Comparison of ENCODE assay signal across 28 mouse cellular contexts in genomic region chr2:28427226-28427625, GRCm38 (mm10). TPM values are rescaled to one million over a fixed set of nuclear protein-coding genes. Genes with fewer than 3 reads are reported as not detected.
"Had no signal": no experiment of that assay in that cellular context is flagged by ENCODE, and none has a peak within 500 bp of the region (broad histone marks: within the 10 kb centered on the region; RNA-seq: fewer than 3 reads in every experiment).

No protein-coding gene starts in this region.

- DNase-seq: cerebellum, adult 9-10 months; cerebellum, adult 9-11 months; cerebellum, postnatal 10 days; cerebellum, postnatal 14 days; cerebellum, postnatal 25 days; cerebellum, postnatal 36 days; embryo, embryonic 11 days; forebrain, postnatal 0 days; gastrocnemius, adult 2 months; gastrocnemius, postnatal 10 days; gastrocnemius, postnatal 14 days; gastrocnemius, postnatal 25 days; gastrocnemius, postnatal 36 days; heart, adult 11 months; heart, adult 18-20 months; heart, adult 2 months had no signal

- H3K4me1 ChIP-seq: embryonic facial prominence, embryonic 12.5 days; embryonic facial prominence, embryonic 13.5 days; embryonic facial prominence, embryonic 15.5 days; forebrain, embryonic 12.5 days; forebrain, embryonic 13.5 days; forebrain, embryonic 15.5 days had no signal

- H3K9ac ChIP-seq: embryonic facial prominence, embryonic 12.5 days; embryonic facial prominence, embryonic 13.5 days; embryonic facial prominence, embryonic 15.5 days; forebrain, embryonic 12.5 days; forebrain, embryonic 13.5 days; forebrain, embryonic 15.5 days; forebrain, postnatal 0 days had no signal

- H3K27ac ChIP-seq: embryonic facial prominence, embryonic 12.5 days; embryonic facial prominence, embryonic 13.5 days; embryonic facial prominence, embryonic 15.5 days; forebrain, embryonic 10.5 days; forebrain, embryonic 12.5 days; forebrain, embryonic 13.5 days; forebrain, embryonic 15.5 days; gastrocnemius, adult 2 months; heart, adult 2 months; heart, embryonic 10.5 days had no signal

- H3K36me3 ChIP-seq: embryonic facial prominence, embryonic 12.5 days; embryonic facial prominence, embryonic 13.5 days; embryonic facial prominence, embryonic 15.5 days; forebrain, embryonic 10.5 days; forebrain, embryonic 12.5 days; forebrain, embryonic 15.5 days; heart, embryonic 10.5 days had no signal

- H3K4me2 ChIP-seq: embryonic facial prominence, embryonic 12.5 days; embryonic facial prominence, embryonic 13.5 days; embryonic facial prominence, embryonic 15.5 days; forebrain, embryonic 12.5 days; forebrain, embryonic 13.5 days; forebrain, embryonic 15.5 days; heart, embryonic 11.5 days had no signal

- H3K9me3 ChIP-seq: embryonic facial prominence, embryonic 12.5 days; embryonic facial prominence, embryonic 13.5 days; embryonic facial prominence, embryonic 15.5 days; forebrain, embryonic 10.5 days; forebrain, embryonic 12.5 days; forebrain, embryonic 13.5 days; forebrain, embryonic 15.5 days; heart, embryonic 10.5 days had no signal

- ATAC-seq: forebrain, embryonic 13.5 days; forebrain, embryonic 14.5 days; forebrain, embryonic 15.5 days; forebrain, embryonic 16.5 days; forebrain, postnatal 0 days had no signal

- H3K4me3 ChIP-seq: embryonic facial prominence, embryonic 12.5 days; embryonic facial prominence, embryonic 13.5 days; embryonic facial prominence, embryonic 15.5 days; erythroblast, embryonic 14.5 days; forebrain, embryonic 10.5 days; forebrain, embryonic 12.5 days; forebrain, embryonic 13.5 days; forebrain, embryonic 15.5 days; gastrocnemius, adult 2 months; heart, adult 2 months; heart, embryonic 10.5 days had no signal

- H3K27me3 ChIP-seq: embryonic facial prominence, embryonic 12.5 days; embryonic facial prominence, embryonic 13.5 days; embryonic facial prominence, embryonic 15.5 days; forebrain, embryonic 12.5 days; forebrain, embryonic 13.5 days; forebrain, embryonic 15.5 days had no signal

RNA-seq across cellular contexts. Expression of gene Ppp1r26, which starts 19.4 kb away (rescaled TPM):
- polyA plus RNA-seq: erythroblast, embryonic 14.5 days had no signal

RNA-seq across cellular contexts. Expression of gene 1700007K13Rik, which starts 38.9 kb away (rescaled TPM):
- polyA plus RNA-seq: erythroblast, embryonic 14.5 days had no signal
